Mouse (Mus musculus): ENCODE results near the gene Lrrc36.

DNA sequence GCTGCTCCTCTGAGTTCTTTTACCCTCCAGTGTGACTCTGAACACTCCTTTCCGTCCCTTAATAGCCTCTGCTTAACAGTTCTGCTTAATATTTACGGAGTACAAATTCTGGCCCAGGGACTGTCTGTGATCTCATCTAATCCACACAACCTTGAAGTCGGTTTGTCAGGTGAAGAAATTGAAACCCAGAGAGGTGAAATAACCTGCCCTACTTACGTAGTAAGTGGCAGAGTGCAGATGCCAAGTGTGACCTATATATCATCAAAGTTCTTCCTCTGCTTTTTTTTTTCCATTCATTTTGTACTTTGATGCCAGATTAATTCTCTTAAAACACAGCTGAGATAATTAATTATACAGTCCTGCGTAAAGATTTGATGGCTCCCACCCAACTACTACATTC, 20.8 kb downstream of the Lrrc36 start:
- TF ChIP-seq NELFE (IDR thresholded peaks at IDR 0.05; ENCODE audit: low read depth, low read length) (no peak), CTCF (conservative IDR thresholded peaks at IDR 0.05 in 1 of 2, IDR thresholded peaks at IDR 0.05 in 1 of 2; ENCODE audit: low read depth in 2 of 2, low read length in 2 of 2) (no peak), ZMIZ1 (IDR thresholded peaks at IDR 0.05; ENCODE audit: low read depth, low read length) (no peak), CHD2 (IDR thresholded peaks at IDR 0.05; ENCODE audit: low read length) (no peak), E2F4 (IDR thresholded peaks at IDR 0.05; ENCODE audit: insufficient replicate concordance, low read depth, low read length) (no peak), RAD21 (IDR thresholded peaks at IDR 0.05; ENCODE audit: low read depth, low read length) (no peak)
